Mouse (Mus musculus): ENCODE measurements at regions not wholly inside any gene's neighbourhood (a gene's known extent, or its start where the extent isn't known, plus 50 kb on each side); places are given as distances from the start of the nearest gene placed in this dataset.

DNA sequence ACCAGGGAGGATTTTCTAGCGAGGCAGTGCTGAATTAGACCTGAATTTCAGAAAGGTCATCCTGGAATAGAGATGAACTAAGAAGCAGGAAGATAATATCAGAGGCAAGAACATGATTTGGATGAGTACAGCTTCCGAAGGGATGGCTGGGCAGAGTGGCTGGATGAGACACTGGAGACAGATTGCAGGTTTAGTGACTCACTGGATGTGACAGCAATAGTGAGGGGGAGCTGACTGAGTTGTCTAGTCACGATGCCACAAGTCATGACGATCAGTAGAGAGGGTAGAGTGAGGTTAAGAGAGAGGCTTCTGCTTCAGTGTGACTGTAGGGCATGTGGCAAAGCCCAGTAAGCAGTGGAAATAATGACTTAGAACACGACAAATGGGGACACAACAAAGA, 181.3 kb upstream of the Npy start:
- no peak for DNase-seq

GRCm38 (mm10) chr6:49654541-49655130, 167.9 kb upstream of the Npy start:
- no peak for DNase-seq

DNA sequence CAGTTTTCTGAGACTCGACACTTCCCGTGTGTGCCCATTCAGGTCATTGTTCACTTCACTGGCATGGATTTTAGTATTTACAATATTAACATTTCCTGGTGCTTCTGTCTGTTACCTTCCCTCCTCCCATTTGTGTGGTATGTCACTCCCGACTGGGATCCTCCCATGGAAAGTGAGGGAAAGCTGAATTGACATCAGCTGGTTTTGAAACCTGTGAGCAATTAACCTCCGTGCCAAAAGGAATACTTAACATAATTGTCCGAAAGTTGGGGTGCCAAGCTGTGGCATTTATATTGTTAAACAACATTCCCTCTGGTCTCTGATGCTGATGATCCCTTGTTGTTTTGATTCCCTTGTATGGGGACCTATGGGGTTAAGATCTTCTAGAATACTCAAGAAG, 167.3 kb upstream of the Npy start:
- no peak for DNase-seq

DNA sequence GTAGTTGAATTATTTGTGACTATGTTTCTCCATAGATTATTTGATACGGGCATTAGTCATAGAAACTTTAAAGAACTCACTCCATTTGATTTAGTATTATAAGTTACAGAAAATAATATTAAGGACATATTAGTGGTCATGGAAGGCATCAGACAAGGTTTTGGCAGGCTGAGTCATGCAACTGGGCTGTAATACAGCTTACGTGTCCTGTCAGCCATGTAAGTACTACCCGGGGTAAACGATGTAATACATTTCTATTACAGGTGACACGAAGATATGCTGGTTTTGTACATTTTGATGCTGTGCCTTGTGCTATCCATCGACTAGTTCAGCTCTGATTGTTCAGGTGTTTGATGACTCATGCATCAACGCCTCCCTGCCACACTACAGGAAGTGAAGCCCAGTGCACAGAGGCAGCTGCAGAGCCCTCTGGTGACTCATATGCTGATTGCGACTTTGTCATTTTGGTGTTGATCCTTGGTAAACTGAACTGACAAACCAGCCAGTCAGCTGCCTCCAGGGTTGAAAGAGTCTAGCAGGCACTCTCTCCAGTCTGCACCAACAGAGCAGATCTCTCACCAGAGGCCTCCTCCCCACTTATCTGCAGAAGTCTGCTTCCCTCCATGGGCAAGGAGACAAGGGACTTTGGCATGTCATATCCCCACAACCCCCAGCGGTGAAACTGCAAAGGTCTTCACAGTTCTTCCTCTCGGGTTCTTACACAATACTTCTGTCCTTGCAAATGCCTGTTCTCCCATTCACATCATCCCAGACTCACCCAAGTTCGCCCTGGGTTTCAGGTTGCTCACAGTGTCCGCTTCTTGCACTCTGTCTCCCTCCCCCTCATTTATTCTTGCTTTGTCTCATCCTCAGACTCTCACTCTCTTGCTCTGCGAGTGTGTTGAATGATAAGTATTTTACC, 165.9 kb upstream of the Npy start:
- no peak for DNase-seq

DNA sequence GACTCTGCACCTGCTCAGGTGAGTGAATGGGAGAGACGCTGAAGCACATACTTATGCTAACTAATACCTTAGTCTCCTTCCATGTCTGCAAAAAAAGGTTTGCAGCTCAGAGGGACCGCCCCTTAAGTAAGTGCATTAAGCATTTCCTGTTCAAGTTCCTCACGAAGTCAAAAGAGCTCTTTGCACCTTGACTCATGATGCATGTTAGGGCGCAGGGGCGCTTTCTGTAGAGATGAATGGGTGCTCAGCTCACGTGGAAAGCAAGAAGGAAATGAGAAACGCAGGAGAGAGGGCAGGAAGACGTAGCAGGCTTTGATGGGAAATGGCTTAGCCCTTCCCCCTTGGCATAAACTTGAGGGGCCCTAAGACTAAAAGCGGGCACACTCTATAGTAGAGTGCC, 164.5 kb upstream of the Npy start:
- DNase-seq, result no peak

DNA sequence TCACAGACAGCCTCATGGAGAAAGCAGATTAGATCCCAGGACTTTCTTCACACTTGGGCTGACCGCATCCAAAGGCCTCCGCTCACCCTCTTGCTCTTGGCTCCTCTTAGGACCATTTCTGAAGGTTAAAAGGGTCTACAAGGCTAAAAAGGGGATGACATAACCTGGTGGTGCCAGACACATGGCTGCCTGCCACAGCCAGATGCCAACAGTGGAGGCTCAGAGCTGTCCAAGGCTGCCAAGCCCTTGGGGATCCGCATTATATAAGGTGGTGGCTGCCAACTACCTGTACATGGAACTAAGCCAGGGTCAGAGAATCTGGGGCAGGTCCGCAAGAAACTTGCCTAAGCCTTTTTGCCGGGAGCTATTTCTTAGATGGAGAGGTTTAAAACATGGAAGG, 151.5 kb upstream of the Npy start:
- DNase-seq, result peak; percentile 62

- no peak for DNase-seq
Measured at GRCm38 (mm10) chr6:49671912-49672311, 150.6 kb upstream of the Npy start.

DNA sequence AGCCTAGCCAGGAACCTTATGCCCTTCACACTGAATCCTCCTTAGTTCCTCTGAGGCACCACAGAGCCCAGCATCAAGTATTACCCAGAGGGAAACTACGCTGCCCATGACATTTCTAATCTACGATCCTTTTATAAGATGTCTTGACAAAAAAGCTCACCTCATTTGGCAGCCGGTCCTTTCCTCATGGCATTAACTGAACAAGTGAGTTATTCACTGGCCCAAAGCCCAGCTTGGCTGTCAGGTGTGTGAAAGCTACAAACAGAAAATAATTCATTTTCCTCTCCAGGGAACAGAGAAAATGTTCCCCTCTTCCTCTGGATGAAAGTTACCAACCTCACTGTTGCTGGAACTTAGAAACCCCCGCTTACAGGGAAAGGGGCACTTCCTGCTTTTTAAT, 135.7 kb upstream of the Npy start:
- DNase-seq, result no peak

GRCm38 (mm10) chr6:49692032-49692539, 130.4 kb upstream of the Npy start:
- peak; percentile 4 for DNase-seq

DNA sequence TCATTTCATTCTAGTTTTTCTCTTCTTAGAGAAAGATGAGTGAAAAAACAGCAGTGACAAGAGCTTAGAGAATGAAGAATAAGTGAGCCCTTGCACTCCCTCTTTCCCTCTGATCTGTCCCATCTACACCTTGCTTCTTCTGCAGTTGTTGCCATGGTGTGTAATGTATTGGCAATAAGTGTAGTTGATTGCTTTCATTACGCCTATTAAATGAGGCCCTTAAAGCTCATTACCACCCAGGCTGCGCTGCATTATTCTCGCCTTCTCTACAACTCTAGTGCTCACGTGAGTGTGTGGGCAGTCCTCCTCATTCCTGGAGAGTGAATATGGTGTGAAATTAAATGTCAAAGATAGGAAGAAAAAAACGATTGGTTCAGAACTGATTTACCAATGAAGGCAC, 127.7 kb upstream of the Npy start:
- DNase-seq, result no peak

GRCm38 (mm10) chr6:49696990-49697389, 125.5 kb upstream of the Npy start:
- no peak for DNase-seq

DNA sequence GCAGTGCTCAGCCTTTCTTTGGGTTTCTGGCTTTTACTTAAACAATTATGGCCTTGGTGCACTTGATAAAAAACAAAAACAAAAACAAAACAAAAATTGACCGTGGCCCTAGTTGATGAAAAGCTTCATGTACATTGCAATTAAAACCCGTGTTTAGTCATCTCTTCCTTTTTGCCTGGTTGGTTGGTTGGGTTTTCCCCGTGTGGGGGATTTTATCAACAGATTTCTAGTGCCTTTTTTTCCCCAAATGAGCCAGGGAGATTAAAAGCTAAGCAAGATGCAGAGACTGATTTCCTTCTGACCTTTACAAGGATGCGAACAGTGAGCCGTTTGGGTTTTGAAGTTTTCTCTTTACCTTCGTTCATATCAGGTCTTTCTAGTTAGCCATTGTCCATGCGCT, 121.1 kb upstream of the Npy start:
- no peak for DNase-seq

DNA sequence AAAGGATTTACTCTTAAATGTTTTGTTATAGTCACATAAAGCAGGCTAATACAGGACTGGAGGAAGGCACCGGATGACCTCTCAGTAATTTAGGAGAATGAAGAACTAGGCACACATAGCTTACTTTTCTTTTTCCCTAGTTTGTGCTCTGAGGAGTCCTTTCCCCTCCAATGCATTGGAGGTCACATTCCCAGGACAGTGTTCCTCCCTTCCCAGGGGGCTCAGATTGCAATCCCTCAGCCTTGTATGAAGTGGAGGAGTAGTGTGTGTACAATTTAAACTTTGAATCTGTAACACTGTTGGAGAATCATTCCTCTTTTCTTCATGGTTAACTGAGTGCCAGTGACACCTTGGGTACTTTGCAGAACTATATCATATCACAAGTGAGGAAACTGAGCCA, 109.5 kb upstream of the Npy start:
- DNase-seq, result no peak

DNA sequence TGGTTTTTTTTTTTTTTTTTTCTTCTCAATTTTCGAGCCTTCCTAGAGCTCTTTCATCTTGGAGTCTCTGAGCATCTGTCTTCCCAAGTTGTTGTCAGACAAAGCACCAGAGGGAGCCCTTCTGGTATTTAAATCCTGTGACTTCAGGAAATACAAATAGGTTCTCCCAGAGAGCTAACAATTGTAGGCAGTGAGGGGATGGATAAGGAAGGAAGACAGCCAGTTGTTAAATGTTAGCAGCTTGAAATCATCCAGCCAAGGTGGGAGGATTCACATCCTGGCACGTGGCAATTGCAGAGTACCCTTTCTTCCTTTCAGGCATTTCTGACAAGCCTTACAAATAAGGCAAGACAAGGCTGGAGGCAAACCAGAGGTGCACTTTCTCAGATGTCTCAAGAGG, 106.0 kb upstream of the Npy start:
- DNase-seq, result peak; percentile 30

- DNase-seq, result no peak
Measured at GRCm38 (mm10) chr6:49716945-49717344, 105.6 kb upstream of the Npy start.

DNA sequence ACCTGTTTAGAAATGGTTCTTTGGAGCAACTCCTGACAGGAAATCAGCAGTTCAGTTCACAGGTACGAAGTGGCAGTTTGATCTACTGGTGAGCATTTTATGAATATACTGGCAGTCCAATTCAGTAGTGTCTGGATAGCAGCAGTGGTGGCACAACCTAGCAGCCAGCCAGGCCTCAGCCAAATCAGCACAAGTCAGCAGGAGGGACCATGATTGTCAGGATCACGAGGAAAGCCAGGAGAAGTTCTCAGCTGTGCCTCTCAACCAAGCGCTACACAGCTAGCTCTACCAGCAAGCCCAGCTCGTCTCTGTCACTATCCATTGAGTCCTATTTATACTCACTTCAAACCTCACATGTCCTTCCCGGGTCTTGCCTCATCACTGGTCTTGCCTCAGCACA, 89.3 kb upstream of the Npy start:
- no peak for DNase-seq

DNA sequence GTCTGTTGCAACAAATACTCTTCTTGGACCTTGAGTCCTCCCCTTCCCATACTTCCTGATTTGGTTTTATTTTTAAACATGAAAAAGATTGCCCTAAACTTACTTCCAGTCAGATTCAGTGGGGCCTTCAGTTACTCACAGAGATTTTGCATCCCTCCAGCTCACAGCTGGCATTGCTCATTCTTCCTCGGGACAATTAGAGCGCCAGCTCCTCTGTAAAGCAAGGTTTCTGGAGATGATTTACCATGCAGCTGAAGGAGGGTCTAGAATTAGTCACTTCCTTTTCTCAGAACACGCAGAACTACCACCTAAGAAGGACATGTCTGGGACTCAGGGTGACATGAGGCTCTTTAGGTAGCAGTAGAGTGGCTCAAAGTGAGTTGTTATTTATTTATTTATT, 79.4 kb upstream of the Npy start:
- no peak for DNase-seq

- DNase-seq, result no peak
Measured at GRCm38 (mm10) chr6:49745301-49745700, 77.2 kb upstream of the Npy start.

DNA sequence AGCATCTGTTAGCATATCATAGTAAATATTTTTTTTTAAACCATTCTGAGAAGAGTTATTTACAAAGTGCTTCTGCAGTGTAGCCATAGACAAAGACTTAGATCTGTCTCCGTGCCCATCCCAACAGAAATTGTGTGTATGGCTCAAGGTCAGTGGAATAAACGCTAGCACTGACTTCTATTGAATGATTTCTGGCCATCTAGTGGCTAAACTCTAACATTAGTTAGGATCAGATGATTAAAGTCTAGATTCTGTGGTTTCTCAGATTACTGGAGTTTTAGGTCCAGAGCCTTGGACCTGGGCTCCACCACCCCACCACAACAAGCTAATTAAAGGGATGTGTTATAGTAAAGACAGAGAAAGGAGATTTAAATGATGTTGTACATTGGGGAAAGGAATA, 72.0 kb upstream of the Npy start:
- no peak for DNase-seq

- no peak for DNase-seq
Measured at GRCm38 (mm10) chr6:49759614-49760013, 62.9 kb upstream of the Npy start.

- no peak for DNase-seq
Measured at GRCm38 (mm10) chr6:49764746-49765145, 57.8 kb upstream of the Npy start.

DNA sequence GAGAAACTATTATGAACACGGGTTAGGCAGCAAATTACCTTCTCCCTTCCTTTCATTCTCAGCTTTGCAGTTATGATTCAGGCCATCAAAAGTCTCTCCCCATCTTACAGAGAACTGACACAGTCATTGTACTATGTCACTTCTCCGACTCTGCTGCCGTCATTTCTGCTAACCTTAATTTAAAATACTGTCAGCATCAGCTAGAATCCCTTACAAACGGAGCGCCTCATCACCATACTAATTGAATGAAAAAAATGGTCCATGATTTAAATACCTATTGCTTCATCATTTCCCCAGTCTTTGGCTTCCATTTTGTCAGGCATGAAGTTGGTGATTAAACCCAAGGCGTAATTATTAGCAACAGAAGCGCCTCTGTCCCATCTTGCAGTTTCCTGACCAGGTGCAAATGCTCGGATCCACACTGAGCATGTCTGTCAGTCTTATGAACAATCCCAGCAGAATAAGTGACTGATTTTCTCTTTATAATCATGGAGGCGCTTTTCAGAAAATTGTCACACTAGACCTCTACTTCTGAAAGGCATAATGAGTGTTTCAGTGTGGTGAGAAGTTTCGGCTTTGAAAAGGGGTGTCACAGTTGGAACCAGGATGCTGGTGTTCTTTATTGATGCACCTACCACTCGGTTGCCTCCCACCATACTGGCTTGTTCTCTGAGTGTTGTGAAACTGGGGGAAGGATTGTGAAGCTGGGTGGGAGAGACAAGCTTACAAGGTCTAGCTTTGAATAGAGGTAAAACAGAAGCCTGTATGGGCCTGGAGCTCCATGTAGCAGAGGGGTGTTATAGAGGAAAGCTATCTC, 52.4 kb upstream of the Npy start:
- no peak for DNase-seq
